ENCODE assay signal across 11 mouse cellular contexts in genomic region chr4:141308857-141309772, GRCm38 (mm10). TPM values are rescaled to one million over a fixed set of nuclear protein-coding genes. Genes with fewer than 3 reads are reported as not detected.
DNase-seq lines count a peak whose midpoint lies in the region; ATAC-seq and TF ChIP-seq lines count a peak whose summit lies in the region.
"Had no signal": no experiment of that assay in that cellular context is flagged by ENCODE, and none has a peak within 500 bp of the region (broad histone marks: within the 10 kb centered on the region; RNA-seq: fewer than 3 reads in every experiment).

No protein-coding gene starts in this region.

- no peak for ATAC-seq in lung, postnatal 0 days
- ATAC-seq in intestine, embryonic 14.5 days (replicated peaks; ENCODE audit: low FRiP score, low TSS enrichment, low read depth), result no peak
- no peak for ATAC-seq in stomach, embryonic 14.5 days (ENCODE audit: insufficient number of reproducible peaks, insufficient read depth, low FRiP score, low read depth)

- TF ChIP-seq POLR2A in lung, adult 2 months (IDR thresholded peaks at IDR 0.05; ENCODE audit: borderline replicate concordance, extremely low read depth, low read depth, low read length), result no peak

- peaks cover 3% of the 10 kb centered on the region; the same call in 1 of the 2 replicates for H3K27me3 ChIP-seq in heart, embryonic 10.5 days (ENCODE audit: insufficient read depth, poor library complexity, severe bottlenecking)
- H3K27me3 ChIP-seq in lung, postnatal 0 days (replicated peaks; ENCODE audit: insufficient read depth, low read length), result no peaks in the 10 kb centered on the region
- H3K27me3 ChIP-seq in intestine, embryonic 14.5 days (replicated peaks; ENCODE audit: control insufficient read depth, insufficient read depth, low read length), result no peaks in the 10 kb centered on the region
- H3K27me3 ChIP-seq in stomach, embryonic 14.5 days (ENCODE audit: control insufficient read depth, insufficient read depth, low read length), result no peaks in the 10 kb centered on the region

- DNase-seq in heart, embryonic 10.5 days (ENCODE audit: low spot score), result no peak
- no peak for DNase-seq in heart, adult 8-10 months (ENCODE audit: low spot score)
- DNase-seq in lung, postnatal 0 days (ENCODE audit: low spot score), result no peak
- DNase-seq in lung, adult 2 months, result no peak
- DNase-seq in intestine, embryonic 14.5 days (ENCODE audit: low spot score), result no peak
- DNase-seq in layer of hippocampus, adult 18-20 months (ENCODE audit: low spot score in 2 of 2), result no peak
- DNase-seq in ovary, postnatal 10 days (ENCODE audit: low spot score), result no peak
- DNase-seq: cerebellum, adult 9-11 months had no signal

- no peak overlapping the region for H3K9ac ChIP-seq in lung, postnatal 0 days (replicated peaks; ENCODE audit: low read depth)
- H3K9ac ChIP-seq in intestine, embryonic 14.5 days (ENCODE audit: low read length), result no peak overlapping the region
- H3K9ac ChIP-seq in stomach, embryonic 14.5 days (replicated peaks; ENCODE audit: low read depth, low read length), result no peak overlapping the region

- peak overlapping the region; percentile 29; the same call in 1 of the 2 replicates for H3K4me3 ChIP-seq in heart, embryonic 10.5 days
- no peak overlapping the region for H3K4me3 ChIP-seq in lung, postnatal 0 days (ENCODE audit: low read depth, low read length)
- no peak overlapping the region for H3K4me3 ChIP-seq in lung, adult 2 months (replicated peaks; ENCODE audit: extremely low read depth, low read depth, low read length)
- no peak overlapping the region for H3K4me3 ChIP-seq in intestine, embryonic 14.5 days (ENCODE audit: low read depth, low read length)
- no peak overlapping the region for H3K4me3 ChIP-seq in stomach, embryonic 14.5 days (ENCODE audit: low read depth, low read length)

- TF ChIP-seq CTCF in lung, postnatal 0 days (IDR thresholded peaks at IDR 0.05), result no peak
- TF ChIP-seq CTCF in lung, adult 2 months (IDR thresholded peaks at IDR 0.05; ENCODE audit: insufficient read depth, low read length), result no peak

- peaks cover 17% of the 10 kb centered on the region for H3K36me3 ChIP-seq in heart, embryonic 10.5 days
- peaks cover 15% of the 10 kb centered on the region for H3K36me3 ChIP-seq in lung, postnatal 0 days (ENCODE audit: insufficient read depth, low read length)
- no peaks in the 10 kb centered on the region for H3K36me3 ChIP-seq in intestine, embryonic 14.5 days (ENCODE audit: control insufficient read depth, insufficient read depth, low read length)
- no peaks in the 10 kb centered on the region; the same call in 1 of the 2 replicates for H3K36me3 ChIP-seq in stomach, embryonic 14.5 days (ENCODE audit: control insufficient read depth, insufficient read depth, low read length)

- H3K27ac ChIP-seq in heart, embryonic 10.5 days, result peak overlapping the region; percentile 93
- H3K27ac ChIP-seq in lung, postnatal 0 days (ENCODE audit: low read length), result peak overlapping the region; percentile 68
- H3K27ac ChIP-seq in intestine, embryonic 14.5 days (ENCODE audit: low read depth), result peak overlapping the region; percentile 74; the same call in 1 of the 2 replicates
- peak overlapping the region; percentile 57; the same call in 1 of the 2 replicates for H3K27ac ChIP-seq in stomach, embryonic 14.5 days (ENCODE audit: low read length)

- 85% methylated on average over 34 of the region's 34 CpGs for WGBS in heart, embryonic 10.5 days
- whole genome bisulfite sequencing in lung, postnatal 0 days, result 79% methylated on average over 34 of the region's 34 CpGs
- WGBS in lung, adult 2 months, result 78% methylated on average over 34 of the region's 34 CpGs
- 90% methylated on average over 34 of the region's 34 CpGs for WGBS in intestine, embryonic 14.5 days
- 91% methylated on average over 34 of the region's 34 CpGs for WGBS in stomach, embryonic 14.5 days

- H3K9me3 ChIP-seq in heart, embryonic 10.5 days, result no peaks in the 10 kb centered on the region
- H3K9me3 ChIP-seq in lung, postnatal 0 days (ENCODE audit: low read length), result no peaks in the 10 kb centered on the region
- no peaks in the 10 kb centered on the region for H3K9me3 ChIP-seq in intestine, embryonic 14.5 days (ENCODE audit: control insufficient read depth, low read length)
- H3K9me3 ChIP-seq in stomach, embryonic 14.5 days (ENCODE audit: control insufficient read depth, low read depth, low read length), result no peaks in the 10 kb centered on the region

- no peak overlapping the region for H3K4me2 ChIP-seq in lung, postnatal 0 days (replicated peaks; ENCODE audit: low read depth, low read length)
- no peak overlapping the region for H3K4me2 ChIP-seq in intestine, embryonic 14.5 days (ENCODE audit: low read length)
- H3K4me2 ChIP-seq in stomach, embryonic 14.5 days (replicated peaks; ENCODE audit: low read depth, low read length), result no peak overlapping the region

- no peak for TF ChIP-seq EP300 in lung, postnatal 0 days (IDR thresholded peaks at IDR 0.05)

- peaks cover 94% of the 10 kb centered on the region for H3K4me1 ChIP-seq in heart, embryonic 10.5 days
- H3K4me1 ChIP-seq in lung, postnatal 0 days (ENCODE audit: insufficient read depth, low read depth, low read length), result peaks cover 25% of the 10 kb centered on the region
- H3K4me1 ChIP-seq in lung, adult 2 months (ENCODE audit: control insufficient read depth, insufficient read depth, low read length), result peaks cover 51% of the 10 kb centered on the region
- peaks cover 32% of the 10 kb centered on the region for H3K4me1 ChIP-seq in intestine, embryonic 14.5 days (replicated peaks; ENCODE audit: control insufficient read depth, insufficient read depth, low read length)
- H3K4me1 ChIP-seq in stomach, embryonic 14.5 days (ENCODE audit: control insufficient read depth, insufficient read depth, low read length), result peaks cover 45% of the 10 kb centered on the region

RNA-seq across cellular contexts. Expression of gene Epha2, which starts 8.1 kb away (rescaled TPM):
- polyA plus RNA-seq in heart, embryonic 10.5 days (2016; fragmentation: Nextera tagmentation; extraction: Ambion mirVana), result 5.2 and 6.3 TPM in 2 replicates
- total RNA-seq in heart, adult 8-10 months (2022), result 1 to 10 TPM; 4.6 to 7.1 (median 5.2) TPM
- 9.7 and 10.3 TPM in 2 replicates for polyA plus RNA-seq in lung, postnatal 0 days (2015; fragmentation: Nextera tagmentation; extraction: Ambion mirVana)
- 54.0 and 68.8 TPM in 2 replicates for polyA plus RNA-seq in lung, adult 2 months (2012; rRNA removed)
- 3.4 and 3.5 TPM in 2 replicates for polyA plus RNA-seq in intestine, embryonic 14.5 days (2014; fragmentation: Nextera tagmentation; extraction: Ambion mirVana)
- polyA plus RNA-seq in stomach, embryonic 14.5 days (2014; fragmentation: Nextera tagmentation; extraction: Ambion mirVana), result 2.8 and 3.4 TPM in 2 replicates
- total RNA-seq in layer of hippocampus, adult 18-20 months (2021), result 1 to 10 TPM in 1 of 2 experiments, under 1 TPM in 1; 0.99 to 1.4 TPM

RNA-seq across cellular contexts. Expression of gene Fam131c, which starts 58.9 kb away (rescaled TPM):
- polyA plus RNA-seq in heart, embryonic 10.5 days (2016; fragmentation: Nextera tagmentation; extraction: Ambion mirVana), result 0.62 and 1.2 TPM in 2 replicates
- 1 to 10 TPM; 2.4 to 5.5 (median 4.1) TPM for total RNA-seq in heart, adult 8-10 months (2022)
- 0.79 and 0.83 TPM in 2 replicates for polyA plus RNA-seq in lung, postnatal 0 days (2015; fragmentation: Nextera tagmentation; extraction: Ambion mirVana)
- 0.70 and 2.1 TPM in 2 replicates for polyA plus RNA-seq in lung, adult 2 months (2012; rRNA removed)
- 2.4 and 2.9 TPM in 2 replicates for polyA plus RNA-seq in intestine, embryonic 14.5 days (2014; fragmentation: Nextera tagmentation; extraction: Ambion mirVana)
- 4.3 and 4.4 TPM in 2 replicates for polyA plus RNA-seq in stomach, embryonic 14.5 days (2014; fragmentation: Nextera tagmentation; extraction: Ambion mirVana)
- 1 to 10 TPM; 3.1 to 3.9 TPM for total RNA-seq in layer of hippocampus, adult 18-20 months (2021)
- total RNA-seq: granulocyte monocyte progenitor cell, adult 5-6 weeks; megakaryocyte progenitor cell, adult 5-6 weeks had no signal
